Mouse (Mus musculus): ENCODE results near the gene Gm3106.
"Not testable (repeated sequence)": the region's sequence is repeated elsewhere in the genome, so short reads cannot be mapped to it uniquely, and the experiment has no call there.

- TF ChIP-seq CTCF (IDR thresholded peaks at IDR 0.05; ENCODE audit: low read depth, low read length); EP300 (IDR thresholded peaks at IDR 0.05; ENCODE audit: insufficient read depth, low read depth, low read length); POLR2A (IDR thresholded peaks at IDR 0.05; ENCODE audit: insufficient read depth, low read length): not testable (repeated sequence)
Observed at GRCm38 (mm10) chr5:94217705-94218104, at the start of gene Gm3106.
